In the genomic region with DNA sequence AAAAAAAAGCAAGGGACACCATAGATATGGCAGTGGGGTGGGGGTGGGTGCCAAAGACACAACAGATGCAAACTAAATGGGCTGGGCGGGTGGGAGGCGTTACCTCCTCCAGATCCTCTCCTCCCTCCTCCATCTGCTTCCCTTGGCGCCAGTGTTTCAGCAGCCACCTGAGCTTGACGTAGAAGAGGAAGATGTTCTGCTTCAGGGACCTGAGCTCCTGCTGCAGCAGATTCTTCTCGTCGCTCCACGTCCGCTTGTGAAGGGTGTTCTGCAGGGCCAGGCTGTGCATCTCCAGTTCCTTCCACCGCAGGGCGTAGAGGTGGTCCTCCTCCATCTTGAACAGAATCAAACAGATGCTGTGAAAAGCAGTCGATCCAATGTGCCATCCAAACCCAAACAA, we compare ENCODE assay signal across 20 mouse cellular contexts.
DNase-seq lines count a peak whose midpoint lies in the region; ATAC-seq lines count a peak whose summit lies in the region.
"Had no signal": no experiment of that assay in that cellular context is flagged by ENCODE, and none has a peak within 500 bp of the region (broad histone marks: within the 10 kb centered on the region; RNA-seq: fewer than 3 reads in every experiment).

No protein-coding gene starts in this region.

- H3K27me3 ChIP-seq in kidney, embryonic 15.5 days, result no peaks in the 10 kb centered on the region
- H3K27me3 ChIP-seq: forebrain, embryonic 13.5 days; hindbrain, embryonic 12.5 days had no signal

- H3K4me3 ChIP-seq in kidney, embryonic 15.5 days (replicated peaks), result no peak overlapping the region
- H3K4me3 ChIP-seq: forebrain, embryonic 13.5 days; heart, embryonic 10.5 days; hindbrain, embryonic 12.5 days; midbrain, embryonic 10.5 days had no signal

- peaks cover 50% of the 10 kb centered on the region for H3K4me1 ChIP-seq in kidney, embryonic 15.5 days
- H3K4me1 ChIP-seq: hindbrain, embryonic 12.5 days had no signal

- no peak overlapping the region for H3K4me2 ChIP-seq in kidney, embryonic 15.5 days
- H3K4me2 ChIP-seq: forebrain, embryonic 13.5 days; hindbrain, embryonic 12.5 days; liver, embryonic 11.5 days had no signal

- H3K9ac ChIP-seq in kidney, embryonic 15.5 days, result no peak overlapping the region
- H3K9ac ChIP-seq: forebrain, embryonic 13.5 days; hindbrain, embryonic 12.5 days had no signal

- peak; percentile 50 for DNase-seq in cerebellum, adult 11 months
- no peak for DNase-seq in cerebellum, postnatal 4 days (ENCODE audit: low spot score in 2 of 2)
- no peak for DNase-seq in kidney, adult 18-20 months
- peak; percentile 74 for DNase-seq in right cerebral cortex, adult 18-20 months
- no peak for DNase-seq in right cerebral cortex, postnatal 4 days
- peak; percentile 68 for DNase-seq in telencephalon, adult 2 months (ENCODE audit: low read depth, low spot score)
- no peak for DNase-seq in adrenal gland, adult 18-20 months (ENCODE audit: low spot score in 2 of 2)
- DNase-seq: adrenal gland, adult 8-10 months; gastrocnemius, postnatal 25 days; kidney, adult 9 months; kidney, postnatal 36 days; lung, adult 18-20 months; spleen, adult 18-20 months; thymus, postnatal 36 days had no signal

- 74% methylated on average over 11 of the region's 11 CpGs for WGBS in kidney, embryonic 15.5 days

- H3K27ac ChIP-seq in kidney, embryonic 15.5 days, result 0 out of 2 replicates have a peak overlapping the region, but pooled peaks have one; percentile 28
- H3K27ac ChIP-seq: forebrain, embryonic 13.5 days; heart, embryonic 10.5 days; hindbrain, embryonic 12.5 days; midbrain, embryonic 10.5 days had no signal

- no peaks in the 10 kb centered on the region for H3K9me3 ChIP-seq in kidney, embryonic 15.5 days (replicated peaks)
- H3K9me3 ChIP-seq: forebrain, embryonic 13.5 days; heart, embryonic 10.5 days; hindbrain, embryonic 12.5 days; midbrain, embryonic 10.5 days had no signal

- ATAC-seq in kidney, embryonic 15.5 days (replicated peaks; ENCODE audit: low FRiP score), result no peak
- ATAC-seq: forebrain, embryonic 13.5 days had no signal

- H3K36me3 ChIP-seq in kidney, embryonic 15.5 days, result 0 out of 2 replicates have a peak, but pooled peaks cover 1% of the 10 kb centered on the region

Comparison
In these comparisons a context has a peak if more than half of its experiments do, and no peak if none do; other contexts are left out.
1. DNase-seq: peak in cerebellum, adult 11 months (single experiment), right cerebral cortex, adult 18-20 months (single experiment) and telencephalon, adult 2 months (single experiment); none in cerebellum, postnatal 4 days (0 of 2), kidney, adult 18-20 months (single experiment), right cerebral cortex, postnatal 4 days (single experiment) and adrenal gland, adult 18-20 months (0 of 2).